Mouse (Mus musculus): ENCODE measurements at regions not wholly inside any gene's neighbourhood (a gene's known extent, or its start where the extent isn't known, plus 50 kb on each side); places are given as distances from the start of the nearest gene placed in this dataset.

DNA sequence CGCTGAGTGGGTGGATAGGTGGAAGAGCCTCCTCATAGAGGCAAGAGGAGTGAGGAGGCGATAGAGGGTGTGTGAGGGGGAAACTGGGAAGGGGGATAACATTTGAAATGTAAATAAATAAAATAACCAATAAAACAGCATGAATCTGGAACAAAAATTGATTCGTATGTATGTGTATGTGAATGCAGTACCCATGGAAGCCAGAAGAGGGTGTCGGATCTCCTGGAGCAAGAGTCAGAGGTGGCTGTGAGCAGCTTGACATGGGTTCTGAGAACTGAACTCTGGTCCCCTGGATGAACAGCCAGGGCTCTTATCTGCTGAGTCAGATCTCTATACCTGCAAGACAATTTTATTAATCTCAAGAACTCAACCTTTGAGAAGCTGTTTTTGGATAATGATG lies 81.4 kb downstream of the Tfap2b start:
- DNase-seq (ENCODE audit: inconsistent age in 2 of 2, low spot score in 1 of 2): no peak

DNA sequence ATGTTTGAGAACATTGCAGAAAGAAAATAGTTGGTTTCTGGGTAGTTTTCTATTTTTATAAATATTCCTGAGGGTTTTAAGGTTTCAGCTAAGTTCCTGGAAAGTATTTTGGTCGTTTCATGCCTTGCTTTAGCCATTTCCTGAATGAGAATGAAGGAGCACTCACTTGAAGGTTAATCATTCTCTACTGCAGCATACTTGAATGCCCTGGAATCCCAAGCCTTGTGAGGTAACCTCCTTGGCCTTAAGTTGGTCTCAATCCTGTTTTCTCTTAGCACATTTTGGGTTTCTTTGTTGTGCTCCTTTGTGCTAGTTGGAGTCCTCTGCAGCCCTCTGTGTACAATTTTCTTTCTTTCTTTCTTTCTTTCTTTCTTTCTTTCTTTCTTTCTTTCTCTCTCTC lies 112.9 kb downstream of the Tfap2b start:
- DNase-seq (ENCODE audit: inconsistent age in 2 of 2, low spot score in 1 of 2): no peak

DNA sequence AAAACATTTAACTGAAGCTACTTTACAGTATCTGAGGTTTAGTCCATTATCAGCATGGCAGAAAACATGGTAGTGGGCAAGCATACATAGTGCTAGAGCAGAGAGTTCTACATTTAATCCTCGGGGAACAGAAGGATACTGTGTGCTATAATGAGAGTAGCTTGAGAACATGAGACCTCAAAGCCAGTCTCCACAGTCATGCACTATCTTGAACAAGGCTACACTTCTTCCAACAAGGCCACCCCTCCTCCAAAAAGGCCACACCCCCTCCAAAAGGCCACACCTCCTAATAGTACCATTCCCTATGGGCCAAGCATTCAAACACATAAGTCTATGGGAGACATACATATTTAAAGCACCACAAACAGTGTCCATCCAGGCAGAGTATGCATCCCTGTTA lies 127.3 kb downstream of the Tfap2b start:
- no peak for DNase-seq (ENCODE audit: inconsistent age in 2 of 2, low spot score in 1 of 2)

DNA sequence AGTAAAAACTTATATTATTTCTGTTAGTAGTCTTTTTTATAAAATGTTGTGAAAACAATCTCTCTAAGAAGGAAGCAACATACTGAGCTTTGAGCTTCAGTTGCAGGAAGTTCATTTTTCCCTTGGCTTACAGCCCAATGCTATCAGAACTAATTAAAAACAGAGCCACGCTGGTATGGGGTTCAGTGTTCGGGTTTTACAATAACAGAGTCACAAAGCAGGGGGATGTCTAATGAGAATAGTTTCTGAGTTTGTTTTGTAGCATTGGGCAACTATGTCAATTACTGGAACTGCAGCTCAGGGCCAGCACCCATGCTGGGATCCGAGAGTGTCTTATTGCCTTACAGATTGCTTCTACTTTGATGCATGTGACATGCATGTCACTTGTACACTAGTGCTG lies 128.5 kb downstream of the Tfap2b start:
- DNase-seq (ENCODE audit: inconsistent age in 2 of 2, low spot score in 1 of 2): no peak

DNA sequence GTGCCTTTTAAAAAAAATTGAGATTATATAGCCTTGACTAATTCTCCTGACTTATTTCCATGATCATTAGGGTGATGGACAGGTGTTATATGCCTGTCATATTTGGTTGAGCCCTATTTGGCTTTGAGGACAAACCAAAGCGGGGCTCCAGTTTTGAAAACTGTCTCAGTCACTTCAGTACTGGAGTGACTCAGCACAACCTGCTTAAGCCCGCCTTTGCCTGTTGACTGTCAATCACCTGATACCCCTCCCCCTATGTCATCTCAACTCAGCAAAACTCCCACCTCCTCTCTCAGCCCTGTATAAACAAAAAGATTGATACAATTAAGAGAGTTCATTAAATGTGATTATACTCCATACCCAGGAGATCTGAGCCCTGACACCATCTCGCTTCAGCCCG lies 135.7 kb downstream of the Tfap2b start:
- DNase-seq (ENCODE audit: inconsistent age in 2 of 2, low spot score in 1 of 2): no peak

DNA sequence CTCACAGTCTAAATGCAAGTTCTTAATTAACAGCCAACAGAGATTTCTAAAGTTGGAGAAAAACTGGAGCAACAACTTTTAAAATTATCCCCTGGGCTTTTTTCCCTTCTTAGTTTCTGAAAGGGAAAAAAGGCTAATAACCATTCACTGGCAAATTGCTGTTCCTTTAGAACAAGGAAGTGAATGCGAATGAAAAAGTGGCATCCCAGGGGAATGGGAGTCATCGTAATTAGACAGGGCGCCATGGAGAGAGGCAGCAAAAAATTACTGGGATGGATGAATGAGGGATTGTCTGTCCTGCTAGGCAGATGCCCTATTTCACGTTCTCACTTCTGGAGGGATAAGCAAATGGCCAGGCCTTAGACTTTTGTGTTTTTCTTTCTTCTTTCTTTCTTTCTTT lies 141.8 kb downstream of the Tfap2b start:
- DNase-seq (ENCODE audit: inconsistent age in 2 of 2, low spot score in 1 of 2): no peak

DNA sequence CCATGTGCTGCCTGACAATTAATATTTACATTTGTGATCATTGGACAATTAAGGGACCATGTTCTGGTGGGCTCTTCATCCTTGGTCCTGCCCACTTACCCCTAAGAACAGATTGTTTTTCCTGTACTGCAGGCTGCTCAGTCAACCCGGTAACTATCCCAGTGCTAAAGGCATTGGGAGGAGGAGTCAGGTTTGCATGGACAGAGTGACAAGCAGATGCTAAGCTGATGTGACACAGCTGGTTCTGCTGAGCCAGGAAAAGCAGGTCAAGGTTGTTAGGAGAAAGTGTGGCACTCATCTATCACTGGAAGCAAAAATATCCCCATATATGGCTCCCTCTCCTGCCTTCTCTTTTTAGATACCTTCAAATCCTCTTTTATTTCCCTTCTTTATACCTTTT lies 176.1 kb downstream of the Tfap2b start:
- DNase-seq (ENCODE audit: inconsistent age in 2 of 2, low spot score in 1 of 2): peak in 1 of 2 experiments; percentile 30

DNA sequence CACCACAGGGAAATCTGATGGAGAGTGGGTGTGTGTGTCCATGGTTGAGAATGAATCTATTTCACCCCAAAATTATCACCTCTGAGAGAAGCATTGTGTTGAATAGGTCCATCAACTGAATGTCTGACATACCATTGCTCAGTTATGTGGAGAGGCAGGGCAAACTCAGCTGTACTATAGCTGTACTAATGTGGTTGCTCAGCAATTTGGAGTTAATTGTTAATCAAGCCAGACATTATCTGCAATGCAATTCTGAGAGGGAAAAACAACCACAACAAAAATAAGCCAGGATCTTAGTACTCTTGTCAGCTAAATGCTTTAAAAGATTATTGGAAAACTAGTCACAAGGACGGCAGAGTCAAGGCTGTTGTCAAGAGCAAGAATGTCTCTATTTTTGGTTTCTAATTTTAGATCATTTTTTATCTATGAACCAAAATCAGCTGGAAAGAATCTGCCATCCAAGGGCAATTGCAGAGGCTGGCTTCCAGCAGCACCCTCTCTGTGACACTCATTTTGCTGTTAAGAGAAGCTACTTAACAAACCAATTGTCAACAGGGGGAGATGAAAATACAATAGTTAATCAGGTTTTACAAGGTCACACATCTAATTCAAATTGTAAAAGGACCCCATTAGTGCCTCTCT lies 180.3 kb downstream of the Tfap2b start:
- DNase-seq (ENCODE audit: inconsistent age in 2 of 2, low spot score in 1 of 2): peak; percentile 27 to 73

DNA sequence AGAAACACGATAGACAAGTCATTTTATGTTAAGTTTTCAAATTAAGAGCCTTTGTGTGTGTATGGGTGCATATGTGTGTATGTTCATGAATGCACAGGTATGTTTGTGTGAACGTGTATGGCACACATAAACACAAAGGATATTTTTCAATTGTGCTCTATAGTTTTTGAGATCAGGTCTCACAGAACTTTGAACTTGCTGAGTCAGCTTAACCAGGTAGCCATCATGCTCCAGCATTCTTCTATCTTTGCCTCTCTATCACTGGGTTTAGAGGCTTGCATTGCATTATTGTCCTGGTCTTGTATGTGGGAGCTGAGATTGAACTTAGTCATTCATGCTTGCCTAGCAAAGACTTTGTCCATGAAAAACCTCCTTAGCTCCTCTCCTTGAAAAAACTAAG lies 198.8 kb downstream of the Tfap2b start:
- DNase-seq (ENCODE audit: inconsistent age in 2 of 2, low spot score in 1 of 2): no peak

DNA sequence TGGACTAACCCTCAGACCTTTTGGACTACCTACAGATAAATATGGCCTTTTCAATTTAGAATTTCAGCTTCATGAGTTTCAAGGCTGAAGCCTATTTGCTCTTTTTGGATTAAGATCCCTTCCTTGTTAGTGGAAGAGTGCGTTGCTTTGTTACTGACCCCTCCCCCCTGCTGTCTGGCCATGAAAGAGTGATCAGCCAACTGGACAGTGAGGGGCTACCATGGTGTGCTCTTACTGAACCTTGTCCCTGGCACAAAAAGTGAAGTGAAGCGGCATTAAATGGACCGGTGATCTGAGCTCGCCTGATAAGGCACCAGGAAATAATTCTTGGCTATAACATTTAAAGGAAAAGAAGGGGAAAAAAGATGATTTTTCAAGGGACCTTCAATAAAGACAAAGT lies 203.6 kb downstream of the Tfap2b start:
- no peak for DNase-seq (ENCODE audit: inconsistent age in 2 of 2, low spot score in 1 of 2)

DNA sequence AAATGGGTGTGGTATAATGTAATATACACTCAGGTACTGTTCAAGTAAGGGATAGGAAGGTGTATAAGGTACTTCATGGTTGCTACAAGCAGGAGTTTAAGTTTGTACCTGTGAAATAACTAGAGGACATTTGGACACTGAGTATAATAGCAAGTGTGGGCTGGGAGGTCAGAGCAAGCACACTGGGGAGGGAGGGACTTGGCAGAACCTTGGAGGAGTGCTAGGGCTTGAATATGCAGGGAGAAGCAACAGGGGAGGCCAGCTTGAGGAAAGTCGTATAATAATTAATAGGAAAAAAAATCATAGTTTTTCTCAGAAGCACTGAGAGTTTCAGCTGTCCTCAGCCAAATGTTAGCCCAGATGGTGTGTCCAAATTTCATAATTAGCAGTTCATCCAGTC lies 212.4 kb downstream of the Tfap2b start:
- peak in 1 of 2 experiments; percentile 7 for DNase-seq (ENCODE audit: inconsistent age in 2 of 2, low spot score in 1 of 2)

DNA sequence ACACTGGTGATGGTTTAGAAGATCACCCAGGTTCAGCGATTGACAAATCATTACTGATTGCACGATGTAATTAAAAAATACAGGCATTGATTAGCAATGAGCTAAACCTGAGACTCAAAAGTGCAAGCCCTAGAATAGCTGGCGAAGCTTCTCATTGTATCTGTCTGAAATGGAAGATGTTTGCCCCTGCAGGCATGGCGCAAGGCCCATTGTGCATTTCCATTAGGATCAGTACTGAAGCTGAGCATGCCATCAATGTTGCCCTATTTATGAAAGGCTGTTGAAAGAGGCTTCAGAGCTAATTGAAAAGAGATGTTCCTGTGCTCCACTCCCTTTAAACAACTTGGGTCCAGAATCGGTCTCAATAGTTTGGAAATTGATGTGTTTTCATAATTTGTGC lies 242.1 kb downstream of the Tfap2b start:
- no peak for DNase-seq (ENCODE audit: inconsistent age in 2 of 2, low spot score in 1 of 2)

DNA sequence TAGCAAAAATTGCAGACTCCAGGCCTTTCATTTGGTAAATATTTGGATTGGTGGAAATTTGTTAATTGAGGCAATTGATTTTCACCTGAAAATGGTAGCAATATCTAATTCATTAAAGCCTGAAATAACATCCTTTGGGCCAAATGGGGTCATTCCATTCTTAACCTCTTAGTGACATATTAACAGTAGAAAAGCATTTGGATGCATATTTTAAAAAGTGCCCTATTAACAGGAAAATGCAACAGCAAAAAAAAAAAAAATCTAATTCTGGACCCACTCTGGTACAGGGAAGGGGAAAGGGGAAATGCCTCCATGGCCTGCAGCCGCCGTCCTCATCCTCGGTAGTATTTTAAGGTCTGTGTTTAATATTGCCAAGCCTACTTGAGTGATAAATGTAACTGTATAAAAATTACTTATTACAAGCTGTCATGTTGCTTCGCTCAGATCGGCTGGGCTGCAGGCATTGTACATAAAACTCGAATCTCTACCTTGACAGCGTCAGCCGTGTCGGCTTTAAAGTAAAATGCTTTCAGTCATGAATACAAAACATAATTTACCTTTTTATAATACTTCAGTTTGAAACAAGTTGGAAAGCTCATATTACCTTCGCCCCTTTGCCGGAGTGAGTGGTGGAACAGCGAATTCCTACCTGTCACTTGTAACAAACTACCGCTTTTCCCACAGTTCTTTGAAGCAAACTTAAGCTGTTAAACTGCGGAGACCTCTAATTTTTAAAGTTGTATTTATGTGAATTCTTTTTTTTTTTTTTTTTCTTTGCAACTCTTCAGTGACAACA lies 250.1 kb downstream of the Tfap2b start:
- no peak for DNase-seq (ENCODE audit: inconsistent age in 2 of 2, low spot score in 1 of 2)

DNA sequence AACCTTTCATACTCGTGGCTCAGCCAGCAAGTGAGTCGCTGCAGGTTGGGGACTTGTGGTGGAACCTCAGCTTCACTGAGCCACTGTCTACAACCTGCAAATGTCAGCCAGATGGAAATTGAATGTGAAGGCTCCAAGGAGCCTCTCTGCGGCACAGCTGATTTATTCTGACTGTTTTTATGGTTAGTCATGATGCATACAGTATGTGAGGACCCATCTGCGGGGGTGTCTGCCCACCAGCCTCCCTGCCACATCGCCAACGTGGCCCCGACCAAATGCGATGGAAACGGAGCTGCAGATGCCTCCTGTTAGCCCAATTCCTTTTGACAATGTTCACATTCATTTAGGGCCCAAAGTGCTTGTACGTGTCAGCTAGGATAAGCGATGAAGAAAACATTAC lies 251.2 kb downstream of the Tfap2b start:
- DNase-seq (ENCODE audit: inconsistent age in 2 of 2, low spot score in 1 of 2): no peak

DNA sequence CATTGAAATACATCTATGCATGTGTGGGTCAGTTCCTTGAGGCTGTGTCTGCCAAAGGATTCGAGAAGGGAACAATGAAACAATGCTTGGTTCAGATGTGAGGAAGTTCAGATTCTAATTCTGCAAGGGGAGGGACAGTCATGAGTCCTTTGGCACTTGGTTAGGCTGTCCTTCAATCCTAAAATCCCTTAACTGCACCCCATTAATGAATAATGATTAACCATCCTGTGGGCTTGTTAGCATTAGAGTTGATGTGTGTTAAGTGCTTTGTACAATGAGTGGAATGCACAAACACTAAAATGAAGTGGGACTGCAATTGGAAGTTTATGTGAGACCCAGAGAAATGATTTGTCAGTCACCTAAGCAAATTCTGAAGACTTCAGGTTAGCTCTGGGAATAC lies 264.8 kb downstream of the Tfap2b start:
- DNase-seq (ENCODE audit: inconsistent age in 2 of 2, low spot score in 1 of 2): no peak

Data from adrenal gland, adult (tissue).